Mouse (Mus musculus) spleen, adult 2 months (tissue): ENCODE results near the gene Mcur1.

Source experiments
- CTCF ChIP-seq: fragments of 200-500 bp; IDR thresholded peaks from 2 replicates; pipeline ENCODE4 v1.5.1; 2011; ENCODE audit warnings: mild to moderate bottlenecking, inconsistent platforms; ENCODE audit not compliant: insufficient read depth, insufficient read length, insufficient replicate concordance; ENCODE audit errors: extremely low read depth
- POLR2A ChIP-seq: fragments of 200-500 bp; IDR thresholded peaks from 2 replicates; pipeline ENCODE4 v1.6.1; 2011; ENCODE audit warnings: low read depth, low read length, inconsistent platforms

GRCm38 (mm10) chr13:43582961-43583360 lies 23.0 kb upstream of the Mcur1 start:
- TF ChIP-seq CTCF: no peak
- no peak for TF ChIP-seq POLR2A
